9 mouse cellular contexts compared by ENCODE assay signal in the genomic region with DNA sequence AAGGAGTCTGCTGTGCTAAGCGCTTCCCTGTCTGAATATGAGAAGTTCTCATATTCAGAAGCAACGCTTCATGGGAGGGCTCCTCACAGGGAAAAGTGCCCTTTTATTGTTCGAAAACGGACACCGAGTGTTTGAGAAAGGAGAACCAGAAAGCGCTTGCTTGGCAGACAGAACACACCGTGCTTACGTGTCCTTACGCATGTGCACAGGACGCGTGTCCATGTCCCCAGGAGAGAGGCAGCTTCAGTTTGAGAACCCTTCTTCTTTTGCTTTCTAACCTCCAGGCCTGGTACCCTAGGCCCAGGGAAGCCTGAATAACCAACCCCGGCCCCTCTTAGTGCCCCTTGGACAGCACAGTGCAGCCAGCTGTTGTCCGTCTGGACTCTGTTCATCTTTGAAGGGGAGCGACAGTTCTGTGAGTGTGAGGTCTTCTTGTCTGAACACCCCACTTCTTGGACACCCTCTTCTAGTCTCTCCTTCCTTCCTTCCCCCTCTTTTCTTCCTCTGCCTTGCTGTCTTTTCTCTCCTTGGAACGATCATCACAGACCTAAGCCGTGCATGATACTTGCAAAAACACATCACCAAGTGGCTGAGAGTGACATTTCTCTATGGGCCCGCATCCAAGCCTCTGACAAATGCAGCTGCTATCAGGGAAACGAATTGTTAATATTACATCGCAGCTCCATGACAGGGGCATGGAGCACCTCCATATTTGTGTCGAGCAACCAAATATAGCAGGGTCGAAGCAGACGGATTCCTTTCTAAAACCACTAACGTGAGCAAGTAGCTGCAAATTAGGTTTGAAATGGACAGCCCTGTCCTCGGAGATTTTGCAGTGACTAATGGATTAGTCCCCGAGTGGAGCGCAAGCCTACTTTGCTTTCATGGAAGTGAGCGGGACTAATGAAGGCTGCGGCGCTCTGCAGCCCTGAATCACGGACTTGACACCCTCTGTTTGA.
DNase-seq lines count a peak whose midpoint lies in the region; ATAC-seq and TF ChIP-seq lines count a peak whose summit lies in the region.
"Had no signal": no experiment of that assay in that cellular context is flagged by ENCODE, and none has a peak within 500 bp of the region (broad histone marks: within the 10 kb centered on the region; RNA-seq: fewer than 3 reads in every experiment).

No protein-coding gene starts in this region.

- peak; percentile 89 for DNase-seq in heart, adult 11 months
- no peak for DNase-seq in heart, postnatal 36 days
- DNase-seq in MN1 (ENCODE audit: low spot score), result peak; percentile 29
- peak; percentile 74 for DNase-seq in forebrain, postnatal 0 days
- no peak for DNase-seq in T-cell, adult 2 months (ENCODE audit: low spot score)
- no peak for DNase-seq in spleen, adult 18-20 months

- intact Hi-C loops in heart, postnatal 36 days (cut with DNase I), result no loop called here

- TF ChIP-seq CTCF in forebrain, postnatal 0 days (IDR thresholded peaks at IDR 0.05; ENCODE audit: low read depth), result 0 out of 2 replicates have a peak, but pooled peaks have one; percentile 11

- H3K4me3 ChIP-seq in forebrain, postnatal 0 days (ENCODE audit: low read depth, low read length), result no peak overlapping the region
- no peak overlapping the region for H3K4me3 ChIP-seq in macrophage (ENCODE audit: inconsistent target)
- H3K4me3 ChIP-seq: erythroblast, embryonic 14.5 days had no signal

- no peak overlapping the region for H3K9ac ChIP-seq in forebrain, postnatal 0 days

- no peaks in the 10 kb centered on the region for H3K27me3 ChIP-seq in forebrain, postnatal 0 days (ENCODE audit: insufficient read depth, low read length)

- 55% methylated on average over 30 of the region's 30 CpGs for WGBS in forebrain, postnatal 0 days
- WGBS in macrophage (ENCODE audit: missing documents), result 91% methylated on average over 30 of the region's 30 CpGs

- no peaks in the 10 kb centered on the region for H3K36me3 ChIP-seq in forebrain, postnatal 0 days (ENCODE audit: insufficient read depth)
- H3K36me3 ChIP-seq in macrophage (ENCODE audit: inconsistent target), result no peaks in the 10 kb centered on the region

- H3K4me2 ChIP-seq in forebrain, postnatal 0 days (ENCODE audit: low read depth), result no peak overlapping the region

- no peak overlapping the region for H3K27ac ChIP-seq in forebrain, postnatal 0 days (ENCODE audit: low read depth, low read length)
- H3K27ac ChIP-seq in macrophage, result peak overlapping the region; percentile 17; the same call in 1 of the 2 replicates

- H3K79me2 ChIP-seq in macrophage (ENCODE audit: inconsistent target), result no peaks in the 10 kb centered on the region

- no peaks in the 10 kb centered on the region for H3K9me3 ChIP-seq in forebrain, postnatal 0 days (ENCODE audit: low read length)

- ATAC-seq in forebrain, postnatal 0 days, result peak; percentile 55; the same call in 1 of the 2 replicates
- no peak for ATAC-seq in cerebellum, adult (ENCODE audit: insufficient number of reproducible peaks, low FRiP score, low TSS enrichment)

- H3K4me1 ChIP-seq in forebrain, postnatal 0 days (ENCODE audit: insufficient read depth), result no peaks in the 10 kb centered on the region

Comparison
In these comparisons a context has a peak if more than half of its experiments do, and no peak if none do; other contexts are left out.
1. DNase-seq: peak in heart, adult 11 months (single experiment), MN1 (single experiment) and forebrain, postnatal 0 days (single experiment); none in heart, postnatal 36 days (0 of 2), T-cell, adult 2 months (single experiment) and spleen, adult 18-20 months (0 of 2).